Mouse (Mus musculus) cerebellum, adult 8-10 months (tissue): ENCODE measurements around the gene Slc9a7.

Experiments used
- DNase-seq: peaks from one replicate; pipeline ENCODE4 v3.0.0; 2022

Slc9a7 gene

GRCm38 (mm10) chrX:20291282-20292039 lies at the start of gene Slc9a7:
Gene Slc9a7 (minus strand): TSS chrX:20291807.
- DNase-seq: peak; percentile 72

GRCm38 (mm10) chrX:20335722-20336121 lies 44.1 kb upstream of the Slc9a7 start:
- peak; percentile 44 for DNase-seq

- peak; percentile 19 for DNase-seq
Observed at GRCm38 (mm10) chrX:20332756-20333155, 41.1 kb upstream of the Slc9a7 start.

- DNase-seq: no peak
Observed at GRCm38 (mm10) chrX:20307215-20307614, 15.6 kb upstream of the Slc9a7 start.

GRCm38 (mm10) chrX:20305941-20306340 lies 14.3 kb upstream of the Slc9a7 start:
- DNase-seq: no peak

- DNase-seq: no peak
Observed at GRCm38 (mm10) chrX:20303280-20303679, 11.7 kb upstream of the Slc9a7 start.

GRCm38 (mm10) chrX:20292040-20292417 lies 422 bp upstream of the Slc9a7 start:
- no peak for DNase-seq

- peak; percentile 8 for DNase-seq
Observed at GRCm38 (mm10) chrX:20290715-20291114, 892 bp downstream of the Slc9a7 start.

GRCm38 (mm10) chrX:20288674-20289073 lies 2.9 kb downstream of the Slc9a7 start:
- DNase-seq: no peak

GRCm38 (mm10) chrX:20286254-20286653 lies 5.4 kb downstream of the Slc9a7 start:
- DNase-seq: no peak

- DNase-seq: no peak
Observed at GRCm38 (mm10) chrX:20279424-20279823, 12.2 kb downstream of the Slc9a7 start.

- DNase-seq: no peak
Observed at GRCm38 (mm10) chrX:20273854-20274253, 17.8 kb downstream of the Slc9a7 start.

GRCm38 (mm10) chrX:20271980-20272379 lies 19.6 kb downstream of the Slc9a7 start:
- no peak for DNase-seq

- DNase-seq: no peak
Observed at GRCm38 (mm10) chrX:20269980-20270379, 21.6 kb downstream of the Slc9a7 start.

- no peak for DNase-seq
Observed at GRCm38 (mm10) chrX:20264370-20264769, 27.2 kb downstream of the Slc9a7 start.

GRCm38 (mm10) chrX:20228102-20228501 lies 63.5 kb downstream of the Slc9a7 start:
- DNase-seq: no peak

GRCm38 (mm10) chrX:20221486-20221885 lies 70.1 kb downstream of the Slc9a7 start:
- DNase-seq: no peak

GRCm38 (mm10) chrX:20185616-20186015 lies 106.0 kb downstream of the Slc9a7 start:
- no peak for DNase-seq

GRCm38 (mm10) chrX:20176792-20177191 lies 114.8 kb downstream of the Slc9a7 start:
- DNase-seq: no peak

- no peak for DNase-seq
Observed at GRCm38 (mm10) chrX:20168430-20168829, 123.2 kb downstream of the Slc9a7 start.

- no peak for DNase-seq
Observed at GRCm38 (mm10) chrX:20164984-20165383, 126.6 kb downstream of the Slc9a7 start.

- DNase-seq: peak; percentile 34
Observed at GRCm38 (mm10) chrX:20162322-20162711, 129.3 kb downstream of the Slc9a7 start.

- DNase-seq: no peak
Observed at GRCm38 (mm10) chrX:20161687-20162321, 129.8 kb downstream of the Slc9a7 start.

- no peak for DNase-seq
Observed at GRCm38 (mm10) chrX:20160301-20160700, 131.3 kb downstream of the Slc9a7 start.

GRCm38 (mm10) chrX:20157519-20157918 lies 134.1 kb downstream of the Slc9a7 start:
- no peak for DNase-seq
